Mouse (Mus musculus): Measurements from ENCODE around the gene Zkscan16.

Gene Zkscan16

GRCm38 (mm10) chr4:58943420-58944205 lies at the start of gene Zkscan16:
Zkscan16 (plus strand) TSS chr4:58943628.
- peak; percentile 51 to 83 for DNase-seq (ENCODE audit: low spot score in 2 of 2)

GRCm38 (mm10) chr4:58894399-58894798 lies 49.0 kb upstream of the Zkscan16 start:
- no peak for DNase-seq (ENCODE audit: low spot score in 2 of 2)

- no peak for DNase-seq (ENCODE audit: low spot score in 2 of 2)
Measured at GRCm38 (mm10) chr4:58897436-58897835, 46.0 kb upstream of the Zkscan16 start.

GRCm38 (mm10) chr4:58898318-58898717 lies 45.1 kb upstream of the Zkscan16 start:
- no peak for DNase-seq (ENCODE audit: low spot score in 2 of 2)

GRCm38 (mm10) chr4:58907453-58907852 lies 36.0 kb upstream of the Zkscan16 start:
- no peak for DNase-seq (ENCODE audit: low spot score in 2 of 2)

- no peak for DNase-seq (ENCODE audit: low spot score in 2 of 2)
Measured at GRCm38 (mm10) chr4:58910175-58911068, 33.0 kb upstream of the Zkscan16 start.

- DNase-seq (ENCODE audit: low spot score in 2 of 2) = peak; percentile 62 to 84
Measured at GRCm38 (mm10) chr4:58911069-58911830, 32.2 kb upstream of the Zkscan16 start.

GRCm38 (mm10) chr4:58911831-58912628 lies 31.4 kb upstream of the Zkscan16 start:
- DNase-seq (ENCODE audit: low spot score in 2 of 2) = peak; percentile 62 to 84

GRCm38 (mm10) chr4:58912629-58913335 lies 30.6 kb upstream of the Zkscan16 start, which contains the start of gene Ecpas:
Ecpas (minus strand) TSS chr4:58912749.
- peak; percentile 84 to 92 for DNase-seq (ENCODE audit: low spot score in 2 of 2)

GRCm38 (mm10) chr4:58913336-58914026 lies 29.9 kb upstream of the Zkscan16 start:
- no peak for DNase-seq (ENCODE audit: low spot score in 2 of 2)

GRCm38 (mm10) chr4:58915081-58915826 lies 28.2 kb upstream of the Zkscan16 start:
- no peak for DNase-seq (ENCODE audit: low spot score in 2 of 2)

- DNase-seq (ENCODE audit: low spot score in 2 of 2) = peak in 1 of 2 experiments; percentile 56
Measured at GRCm38 (mm10) chr4:58923933-58924332, 19.5 kb upstream of the Zkscan16 start.

GRCm38 (mm10) chr4:58925664-58926063 lies 17.8 kb upstream of the Zkscan16 start:
- peak in 1 of 2 experiments; percentile 49 for DNase-seq (ENCODE audit: low spot score in 2 of 2)

GRCm38 (mm10) chr4:58926120-58926519 lies 17.3 kb upstream of the Zkscan16 start:
- peak in 1 of 2 experiments; percentile 38 for DNase-seq (ENCODE audit: low spot score in 2 of 2)

GRCm38 (mm10) chr4:58927661-58928060 lies 15.8 kb upstream of the Zkscan16 start:
- DNase-seq (ENCODE audit: low spot score in 2 of 2) = peak in 1 of 2 experiments; percentile 58

- no peak for DNase-seq (ENCODE audit: low spot score in 2 of 2)
Measured at GRCm38 (mm10) chr4:58932541-58932940, 10.9 kb upstream of the Zkscan16 start.

GRCm38 (mm10) chr4:58934308-58934707 lies 9.1 kb upstream of the Zkscan16 start:
- DNase-seq (ENCODE audit: low spot score in 2 of 2) = no peak

GRCm38 (mm10) chr4:58934746-58935476 lies 8.5 kb upstream of the Zkscan16 start:
- no peak for DNase-seq (ENCODE audit: low spot score in 2 of 2)

Data from spleen, postnatal 4 days (tissue).